Mouse (Mus musculus): Measurements from ENCODE around the gene Smad3. TPM values are rescaled to one million over a fixed set of nuclear protein-coding genes. Genes with fewer than 3 reads are reported as not detected.

The Smad3 gene
- total and polyA plus RNA-seq, 3 experiments: 7.5 to 10.2 TPM; not detected in 1

- no peaks in the 10 kb centered on the region for H3K27me3 ChIP-seq (ENCODE audit: control insufficient read depth in 1 of 2, insufficient read depth in 2 of 2, low read length in 2 of 2)
- TF ChIP-seq SIN3A (IDR thresholded peaks at IDR 0.05; ENCODE audit: low read length): peak; percentile 82
- no peak for TF ChIP-seq USF2 (IDR thresholded peaks at IDR 0.05; ENCODE audit: borderline replicate concordance in 1 of 2, insufficient read depth in 1 of 2, low read depth in 1 of 2, low read length in 2 of 2)
- TF ChIP-seq TCF12 (IDR thresholded peaks at IDR 0.05; ENCODE audit: low read depth, low read length): peak; percentile 58; the same call in 1 of the 2 replicates
- TF ChIP-seq ELF1 (IDR thresholded peaks at IDR 0.05; ENCODE audit: low read depth, low read length): no peak
- TF ChIP-seq POLR2AphosphoS5 (IDR thresholded peaks at IDR 0.05; ENCODE audit: borderline replicate concordance, low read depth, low read length): no peak
- TF ChIP-seq MXI1 (IDR thresholded peaks at IDR 0.05; ENCODE audit: low read depth, low read length): peak; percentile 73; the same call in 1 of the 2 replicates
- TF ChIP-seq POLR2AphosphoS2 (IDR thresholded peaks at IDR 0.05; ENCODE audit: low read length): no peak
- no peak for TF ChIP-seq MAZ (IDR thresholded peaks at IDR 0.05; ENCODE audit: low read depth, low read length)
- no peak for TF ChIP-seq GABPA (IDR thresholded peaks at IDR 0.05; ENCODE audit: low read depth, low read length)
- TF ChIP-seq KAT2A (conservative IDR thresholded peaks at IDR 0.05; ENCODE audit: low read depth, low read length): peak; percentile 28; the same call in 1 of the 2 replicates
- TF ChIP-seq ZKSCAN1 (IDR thresholded peaks at IDR 0.05; ENCODE audit: low read depth, low read length): no peak
- TF ChIP-seq TAL1 (IDR thresholded peaks at IDR 0.05; ENCODE audit: low read length): no peak
- TF ChIP-seq SMC3 (IDR thresholded peaks at IDR 0.05; ENCODE audit: low read depth, low read length): no peak
- peak; percentile 67 to 79 for TF ChIP-seq EP300 (IDR thresholded peaks at IDR 0.05; ENCODE audit: low read depth in 1 of 2, low read length in 2 of 2)
- peak; percentile 98 for TF ChIP-seq JUND (IDR thresholded peaks at IDR 0.05; ENCODE audit: low read depth, low read length)
- no peak for TF ChIP-seq HCFC1 (IDR thresholded peaks at IDR 0.05; ENCODE audit: low read depth, low read length)
- peak; percentile 76 for TF ChIP-seq GATA1 (IDR thresholded peaks at IDR 0.05; ENCODE audit: low read depth, low read length)
- TF ChIP-seq RAD21 (IDR thresholded peaks at IDR 0.05; ENCODE audit: low read depth, low read length): no peak
- no peak for TF ChIP-seq ZC3H11A (IDR thresholded peaks at IDR 0.05; ENCODE audit: low read depth, low read length)
- 0 out of 2 replicates have a peak, but pooled peaks have one; percentile 27 for TF ChIP-seq MAFK (IDR thresholded peaks at IDR 0.05; ENCODE audit: borderline replicate concordance, low read depth, low read length)
- no peak for TF ChIP-seq E2F4 (IDR thresholded peaks at IDR 0.05; ENCODE audit: borderline replicate concordance, low read depth, low read length)
- TF ChIP-seq CHD1 (IDR thresholded peaks at IDR 0.05; ENCODE audit: low read depth, low read length): no peak
- TF ChIP-seq UBTF (IDR thresholded peaks at IDR 0.05; ENCODE audit: borderline replicate concordance, insufficient read depth, low read depth, low read length): no peak
- no peak for TF ChIP-seq MEF2A (IDR thresholded peaks at IDR 0.05; ENCODE audit: extremely low read depth, insufficient replicate concordance, low read depth, low read length, poor library complexity, severe bottlenecking)
- TF ChIP-seq ETS1 (IDR thresholded peaks at IDR 0.05; ENCODE audit: low read depth, low read length): peak; percentile 100
- TF ChIP-seq NELFE (IDR thresholded peaks at IDR 0.05; ENCODE audit: low read depth, low read length): no peak
- TF ChIP-seq MAX (IDR thresholded peaks at IDR 0.05; ENCODE audit: low read length): peak; percentile 67
- peak; percentile 84; the same call in 1 of the 2 replicates for TF ChIP-seq RCOR1 (IDR thresholded peaks at IDR 0.05; ENCODE audit: low read depth, low read length)
- TF ChIP-seq TBP (IDR thresholded peaks at IDR 0.05; ENCODE audit: low read depth, low read length): no peak
- no peak for TF ChIP-seq NRF1 (IDR thresholded peaks at IDR 0.05; ENCODE audit: insufficient read depth, low read depth, low read length, poor library complexity, severe bottlenecking)
- peak; percentile 62; the same call in 1 of the 2 replicates for TF ChIP-seq BHLHE40 (IDR thresholded peaks at IDR 0.05; ENCODE audit: borderline replicate concordance, low read depth, low read length)
- TF ChIP-seq CTCF (IDR thresholded peaks at IDR 0.05 in 2 of 3, conservative IDR thresholded peaks at IDR 0.05 in 1 of 3; ENCODE audit: control insufficient read depth in 1 of 3, insufficient read depth in 1 of 3, low read depth in 2 of 3, low read length in 3 of 3, poor library complexity in 1 of 3, severe bottlenecking in 1 of 3): no peak
- TF ChIP-seq USF1 (IDR thresholded peaks at IDR 0.05; ENCODE audit: low read depth, low read length): no peak
- TF ChIP-seq MYB (IDR thresholded peaks at IDR 0.05; ENCODE audit: low read depth, low read length): no peak
- no peak for TF ChIP-seq CHD2 (IDR thresholded peaks at IDR 0.05; ENCODE audit: low read length)
Observed at GRCm38 (mm10) chr9:63793731-63794495, 36.1 kb upstream of the Smad3 start.

More at GRCm38 (mm10) chr9:63793731-63794495, 36.1 kb upstream of the Smad3 start:
- Histone ChIP-seq H3K36me3 (ENCODE audit: control insufficient read depth in 1 of 2, insufficient read depth in 2 of 2, low read length in 2 of 2) (peaks cover 0 to 31% of the 10 kb centered on the region in 2 experiments; a peak in 2 of 4 replicates), H3K9ac (ENCODE audit: control insufficient read depth, low read depth, low read length, poor library complexity, severe bottlenecking) (peak overlapping the region; percentile 52), H3K4me1 (ENCODE audit: control insufficient read depth in 1 of 2, insufficient read depth in 2 of 2, low read length in 2 of 2) (peaks cover 23 to 43% of the 10 kb centered on the region in 2 experiments), H3K79me2 (ENCODE audit: control insufficient read depth, insufficient read depth, low read length, poor library complexity) (no peaks in the 10 kb centered on the region), H3K4me3 (ENCODE audit: control insufficient read depth in 1 of 2, insufficient read depth in 1 of 2, low read depth in 2 of 2, low read length in 2 of 2) (peak overlapping the region in 1 of 2 experiments; percentile 5; a peak in 1 of 4 replicates), H3K9me3 (replicated peaks; ENCODE audit: insufficient read depth, low read length) (no peaks in the 10 kb centered on the region), H3K27ac (ENCODE audit: control insufficient read depth, low read depth, low read length) (peak overlapping the region; percentile 52; the same call in 1 of the 2 replicates)
- peak; percentile 86 for DNase-seq (ENCODE audit: low read depth, low spot score)
